Mouse (Mus musculus): ENCODE results near the gene Sertad2. TPM values are rescaled to one million over a fixed set of nuclear protein-coding genes. Genes with fewer than 3 reads are reported as not detected.

Gene Sertad2
- total and polyA plus RNA-seq, 3 experiments = 5.9 to 13.1 (median 6.0) TPM

DNA sequence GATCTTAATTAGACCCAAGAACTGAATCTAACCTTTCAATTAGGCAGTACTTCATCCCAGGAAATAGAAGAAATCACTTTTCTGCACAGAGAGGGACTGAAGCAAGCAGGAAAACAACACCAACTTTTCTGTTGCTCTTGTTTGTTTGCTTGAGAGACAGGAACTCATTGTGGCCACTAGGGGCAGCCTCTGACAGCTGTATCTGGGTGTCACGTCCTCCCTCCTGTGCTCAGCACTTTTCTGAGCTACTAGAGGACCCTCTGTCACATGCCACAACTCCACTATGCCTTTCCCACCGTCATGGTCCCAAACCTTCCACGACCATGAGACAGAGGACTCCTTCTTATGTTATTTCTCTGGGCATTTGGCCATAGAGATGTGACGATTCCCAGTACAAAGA, 118.6 kb downstream of the Sertad2 start (continued):
- TF ChIP-seq EP300 (IDR thresholded peaks at IDR 0.05; ENCODE audit: low read length) (no peak), SIN3A (IDR thresholded peaks at IDR 0.05; ENCODE audit: low read length) (no peak), USF2 (conservative IDR thresholded peaks at IDR 0.05; ENCODE audit: low read depth, low read length) (no peak), BHLHE40 (IDR thresholded peaks at IDR 0.05; ENCODE audit: low read depth, low read length) (no peak), PAX5 (IDR thresholded peaks at IDR 0.05; ENCODE audit: low read length) (no peak)

DNA sequence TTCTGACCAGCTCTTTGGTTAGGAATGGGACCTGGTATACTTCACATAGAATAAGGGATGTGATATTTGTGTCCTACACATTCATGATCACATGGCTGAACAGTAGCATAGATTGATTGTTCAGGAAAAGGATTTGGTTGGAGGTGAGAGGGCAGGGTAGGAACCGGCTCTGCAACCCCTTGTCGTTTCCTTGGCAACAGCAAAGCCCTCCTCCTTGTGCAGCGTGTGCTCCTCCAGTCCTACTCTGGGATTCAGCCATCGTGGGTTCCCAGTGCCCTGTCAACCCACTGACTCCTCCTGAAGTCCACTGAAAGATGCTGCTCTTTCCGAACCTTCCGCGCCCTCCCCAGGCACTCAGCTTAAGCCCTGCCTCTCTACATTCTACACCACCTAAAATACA, 119.8 kb downstream of the Sertad2 start:
- dilution Hi-C loops (cut with MboI; ENCODE audit: extremely low pct_ligation_motif_present, extremely low pct_unique_long_range_greater_than_20kb, low sequenced_read_pairs) (no loop called here), in situ Hi-C loops (cut with MboI; ENCODE audit: low pct_ligation_motif_present, low pct_unique_long_range_greater_than_20kb, low sequenced_read_pairs) (no loop called here)
- H3K27me3 ChIP-seq (replicated peaks) = no peaks in the 10 kb centered on the region
- H3K9ac ChIP-seq (ENCODE audit: insufficient read depth, low read depth) = no peak overlapping the region
- peaks cover 8 to 24% of the 10 kb centered on the region in 2 experiments; a peak in 3 of 4 replicates for H3K4me1 ChIP-seq (ENCODE audit: control insufficient read depth in 1 of 2, insufficient read depth in 2 of 2)
- H3K9me3 ChIP-seq (replicated peaks; ENCODE audit: low read length) = no peaks in the 10 kb centered on the region
- no peak overlapping the region for H3K4me2 ChIP-seq (ENCODE audit: insufficient read depth, low read depth, poor library complexity, severe bottlenecking)
- H3K79me2 ChIP-seq (replicated peaks; ENCODE audit: control insufficient read depth, extremely low read depth, insufficient read depth, poor library complexity, severe bottlenecking) = no peaks in the 10 kb centered on the region
- no peaks in the 10 kb centered on the region for H3K36me3 ChIP-seq (replicated peaks in 1 of 2; ENCODE audit: control insufficient read depth in 1 of 2, insufficient read depth in 1 of 2, low read length in 1 of 2)
- no peak overlapping the region for H3K4me3 ChIP-seq (replicated peaks in 1 of 3; ENCODE audit: low read depth in 2 of 3, low read length in 2 of 3, poor library complexity in 1 of 3)
- no peak overlapping the region for H3K27ac ChIP-seq (ENCODE audit: insufficient read depth, low read depth)
- no peak for TF ChIP-seq RAD21 (IDR thresholded peaks at IDR 0.05; ENCODE audit: low read depth, low read length)
- no peak for TF ChIP-seq ZKSCAN1 (IDR thresholded peaks at IDR 0.05; ENCODE audit: borderline replicate concordance, low read depth, low read length)
- no peak for DNase-seq (ENCODE audit: extremely low read depth)

DNA sequence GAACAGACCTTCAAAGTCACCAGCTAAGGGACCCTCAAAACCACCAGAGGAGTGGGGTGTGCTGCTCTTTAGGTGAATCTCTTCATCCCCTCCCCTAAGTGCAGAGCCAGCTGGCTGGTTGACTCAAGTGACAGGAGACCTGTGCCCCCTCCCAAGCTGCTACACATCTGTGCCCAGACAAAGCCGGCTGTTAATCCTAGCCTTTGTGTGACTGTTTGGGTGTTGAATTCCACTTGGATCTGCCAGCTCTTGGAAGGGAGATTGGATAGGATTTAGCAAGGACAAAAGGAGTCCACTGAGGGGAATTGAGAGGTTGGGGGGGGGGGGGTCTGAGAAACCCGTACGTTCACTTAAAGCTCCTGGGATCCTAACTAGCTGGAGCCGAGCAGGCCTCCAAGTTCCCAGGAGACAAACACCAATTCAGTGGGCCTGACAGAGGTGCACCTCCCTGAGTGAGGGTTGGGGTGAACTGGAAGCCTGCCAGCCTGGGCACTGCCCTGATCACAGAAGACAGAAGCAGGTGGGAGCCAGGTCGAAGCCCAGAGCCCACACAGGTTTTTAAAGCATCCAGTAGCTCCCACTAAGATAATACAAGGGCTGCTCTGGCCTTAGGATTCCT, 120.6 kb downstream of the Sertad2 start:
- Histone ChIP-seq H3K27me3 (replicated peaks) (no peaks in the 10 kb centered on the region), H3K79me2 (replicated peaks; ENCODE audit: control insufficient read depth, extremely low read depth, insufficient read depth, poor library complexity, severe bottlenecking) (no peaks in the 10 kb centered on the region), H3K4me2 (ENCODE audit: insufficient read depth, low read depth, poor library complexity, severe bottlenecking) (no peak overlapping the region), H3K36me3 (replicated peaks in 1 of 2; ENCODE audit: control insufficient read depth in 1 of 2, insufficient read depth in 1 of 2, low read length in 1 of 2) (no peaks in the 10 kb centered on the region), H3K4me1 (ENCODE audit: control insufficient read depth in 1 of 2, insufficient read depth in 2 of 2) (peaks cover 8 to 24% of the 10 kb centered on the region in 2 experiments; a peak in 3 of 4 replicates), H3K9me3 (replicated peaks; ENCODE audit: low read length) (no peaks in the 10 kb centered on the region), H3K27ac (ENCODE audit: insufficient read depth, low read depth) (no peak overlapping the region), H3K9ac (ENCODE audit: insufficient read depth, low read depth) (no peak overlapping the region), H3K4me3 (replicated peaks in 1 of 3; ENCODE audit: low read depth in 2 of 3, low read length in 2 of 3, poor library complexity in 1 of 3) (no peak overlapping the region)
- in situ Hi-C loops (cut with MboI; ENCODE audit: low pct_ligation_motif_present, low pct_unique_long_range_greater_than_20kb, low sequenced_read_pairs) = no loop called here
- TF ChIP-seq RCOR1 (conservative IDR thresholded peaks at IDR 0.05; ENCODE audit: low read depth, low read length) = no peak
- TF ChIP-seq CTCF (conservative IDR thresholded peaks at IDR 0.05 in 1 of 2, IDR thresholded peaks at IDR 0.05 in 1 of 2; ENCODE audit: low read depth in 2 of 2, low read length in 2 of 2) = no peak
- no peak for TF ChIP-seq CHD1 (IDR thresholded peaks at IDR 0.05; ENCODE audit: low read depth, low read length)
- no peak for TF ChIP-seq SIN3A (IDR thresholded peaks at IDR 0.05; ENCODE audit: low read length)
- no peak for TF ChIP-seq MEF2A (IDR thresholded peaks at IDR 0.05; ENCODE audit: borderline replicate concordance, low read depth, low read length)
- no peak for TF ChIP-seq ETS1 (conservative IDR thresholded peaks at IDR 0.05; ENCODE audit: low read depth, low read length)
- TF ChIP-seq MAZ (IDR thresholded peaks at IDR 0.05; ENCODE audit: low read depth, low read length) = no peak
- TF ChIP-seq CHD2 (IDR thresholded peaks at IDR 0.05; ENCODE audit: low read length) = no peak
- TF ChIP-seq ZC3H11A (IDR thresholded peaks at IDR 0.05; ENCODE audit: low read depth, low read length) = no peak
- no peak for TF ChIP-seq UBTF (IDR thresholded peaks at IDR 0.05; ENCODE audit: low read depth, low read length)
- dilution Hi-C loops (cut with MboI; ENCODE audit: extremely low pct_ligation_motif_present, extremely low pct_unique_long_range_greater_than_20kb, low sequenced_read_pairs) = no loop called here
- no peak for DNase-seq (ENCODE audit: extremely low read depth)
